Mouse (Mus musculus) monocyte, adult 2 months (primary cell): ENCODE measurements around the gene Lgals9.

Experiments used
- DNase-seq, 2 experiments: peaks; one replicate each; pipeline ENCODE4 v3.0.0; 2022; ENCODE audit warnings: low spot score in 2 of 2, low read depth in 1 of 2

Gene Lgals9

GRCm38 (mm10) chr11:78978176-78979019 lies 6.3 kb downstream of the Lgals9 start:
- no peak for DNase-seq

DNA sequence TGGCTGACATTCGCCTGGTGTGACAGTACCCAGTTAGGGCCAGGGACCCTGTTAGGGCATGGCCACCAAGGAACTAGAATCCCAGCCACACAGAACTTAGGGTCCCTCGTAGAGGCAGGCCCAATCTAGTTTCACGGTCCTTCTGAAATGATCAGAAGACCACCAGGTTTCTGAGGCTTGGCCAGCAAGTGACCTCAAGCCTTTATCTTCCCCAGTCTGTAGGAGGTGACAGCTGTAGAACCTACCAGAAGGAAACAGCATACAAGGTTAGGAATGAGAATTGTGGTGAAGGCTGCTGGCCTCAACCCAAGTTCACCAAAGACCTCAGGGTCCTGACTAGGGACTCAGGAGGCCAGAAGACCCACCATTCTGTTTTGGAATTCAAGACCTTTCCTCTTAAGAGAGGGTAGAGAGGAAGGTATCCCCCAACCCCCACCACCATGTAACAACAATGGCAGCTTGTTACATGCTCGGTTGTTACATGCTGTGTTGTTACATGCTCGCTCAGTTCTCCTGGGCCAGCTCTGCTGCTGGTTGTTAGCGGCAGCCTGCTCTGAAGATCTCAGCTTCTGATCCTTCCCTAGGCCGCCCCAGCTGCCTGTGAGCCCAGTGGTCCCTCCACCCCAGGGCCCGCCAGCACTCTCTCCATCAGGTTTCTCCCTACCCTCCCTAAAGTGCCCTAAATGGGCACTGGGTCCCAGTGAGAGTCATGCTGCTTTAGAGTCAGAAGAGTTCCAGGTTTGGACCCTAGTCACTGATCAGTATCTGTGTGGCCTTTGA lies 7.8 kb downstream of the Lgals9 start:
- no peak for DNase-seq

DNA sequence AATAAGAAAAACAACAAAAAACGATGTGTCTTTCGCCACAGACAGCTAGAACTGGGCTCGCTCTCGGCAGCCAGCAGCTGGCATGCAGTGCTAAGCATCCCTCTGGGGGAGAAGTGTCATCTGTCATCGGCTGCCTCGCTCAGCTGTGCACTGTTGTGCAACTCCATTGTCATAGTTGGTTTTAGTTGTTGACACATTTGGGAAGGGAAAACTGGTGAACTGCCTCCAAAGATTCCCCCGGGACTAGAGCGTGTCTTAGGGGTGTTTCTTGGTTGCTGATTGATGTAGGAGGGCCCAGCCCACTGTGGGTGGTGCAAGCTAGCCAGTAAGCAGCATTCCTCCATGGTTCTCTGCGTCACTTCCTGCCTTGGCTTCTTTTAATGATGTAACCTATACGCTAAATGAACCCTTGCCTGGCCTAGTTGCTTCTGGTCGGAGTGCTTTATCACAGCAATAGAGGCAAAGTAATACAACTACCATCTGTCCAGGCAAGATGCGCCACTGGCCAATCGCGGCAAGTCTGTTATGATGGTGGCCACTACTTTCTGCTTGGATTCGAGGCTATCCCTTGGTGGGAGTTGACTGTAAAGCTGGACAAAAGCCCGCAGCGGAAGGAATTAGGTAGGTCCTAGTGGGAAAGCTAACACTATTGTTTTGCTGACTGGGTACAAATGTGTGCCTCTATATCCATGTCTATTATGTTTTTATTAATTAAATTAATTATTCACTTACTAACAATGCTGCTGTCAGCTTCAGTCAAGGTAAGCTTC lies 11.2 kb downstream of the Lgals9 start:
- DNase-seq: no peak

DNA sequence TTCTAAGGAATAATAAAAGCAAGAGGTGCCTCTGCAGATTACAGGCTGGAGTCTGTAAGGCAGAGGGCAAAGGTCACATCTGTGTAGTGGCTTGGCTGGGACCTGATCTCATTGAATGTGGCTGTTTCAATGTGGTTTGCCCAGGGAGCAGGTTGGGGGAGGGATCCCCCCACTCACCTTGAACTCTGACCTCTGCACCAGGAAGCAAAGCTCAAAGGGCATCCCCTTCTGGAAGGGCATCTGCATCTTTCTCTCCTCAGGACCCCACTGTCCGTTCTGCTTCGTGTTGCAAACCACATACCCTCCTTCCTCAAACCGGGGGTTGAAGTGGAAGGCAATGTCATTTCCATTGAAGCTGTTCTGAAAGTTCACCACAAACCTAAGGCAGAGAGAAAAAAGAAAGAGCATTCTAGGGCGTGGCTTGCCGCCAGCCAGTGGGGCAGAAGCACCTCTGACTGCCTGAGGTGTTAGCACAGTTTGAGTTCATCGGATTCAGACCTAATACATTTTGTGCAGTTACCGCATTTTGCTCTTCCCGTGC lies 11.9 kb downstream of the Lgals9 start:
- no peak for DNase-seq

DNA sequence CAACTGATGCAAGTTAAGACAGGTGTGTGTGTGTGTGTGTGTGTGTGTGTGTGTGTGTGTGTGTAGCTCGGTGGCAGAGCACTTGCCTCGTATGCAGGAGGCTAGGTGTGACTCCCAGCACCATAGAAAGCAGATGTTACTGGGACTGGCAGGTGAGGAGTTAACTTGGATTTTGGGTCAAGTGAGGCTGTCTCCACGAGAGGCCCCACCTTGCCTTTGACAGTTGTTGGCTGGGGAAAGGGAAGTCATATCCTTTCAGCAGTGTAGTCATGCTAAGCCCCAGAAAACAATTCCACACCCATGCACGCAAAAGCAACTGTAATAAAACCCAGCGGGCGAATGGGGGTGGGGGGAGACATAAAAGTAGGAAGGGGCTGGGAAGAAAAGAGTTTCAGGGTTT lies 12.4 kb downstream of the Lgals9 start:
- no peak for DNase-seq

DNA sequence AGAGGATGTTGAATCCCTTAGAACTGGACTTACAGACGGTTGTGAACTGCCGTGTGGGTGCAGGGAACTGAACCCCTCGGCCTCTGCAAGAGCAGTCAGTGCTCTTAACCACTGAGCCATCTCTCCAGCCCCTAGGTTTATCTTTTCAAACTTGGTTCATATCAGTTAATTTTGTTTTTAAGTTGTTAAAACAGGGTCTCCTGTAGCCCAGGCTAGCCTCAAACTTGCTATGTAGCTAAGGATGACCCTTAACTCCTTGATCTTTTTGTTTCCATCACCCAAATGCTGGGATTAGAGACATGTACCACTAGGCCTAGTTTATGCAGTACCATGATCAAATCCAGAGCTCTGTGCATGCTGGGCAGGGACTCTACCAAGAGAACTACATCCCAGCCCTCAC lies 13.0 kb downstream of the Lgals9 start:
- no peak for DNase-seq

GRCm38 (mm10) chr11:78971096-78971495 lies 13.7 kb downstream of the Lgals9 start:
- DNase-seq: no peak

GRCm38 (mm10) chr11:78968121-78968520 lies 16.6 kb downstream of the Lgals9 start:
- DNase-seq: no peak

- no peak for DNase-seq
Observed at GRCm38 (mm10) chr11:78967371-78967770, 17.4 kb downstream of the Lgals9 start.

DNA sequence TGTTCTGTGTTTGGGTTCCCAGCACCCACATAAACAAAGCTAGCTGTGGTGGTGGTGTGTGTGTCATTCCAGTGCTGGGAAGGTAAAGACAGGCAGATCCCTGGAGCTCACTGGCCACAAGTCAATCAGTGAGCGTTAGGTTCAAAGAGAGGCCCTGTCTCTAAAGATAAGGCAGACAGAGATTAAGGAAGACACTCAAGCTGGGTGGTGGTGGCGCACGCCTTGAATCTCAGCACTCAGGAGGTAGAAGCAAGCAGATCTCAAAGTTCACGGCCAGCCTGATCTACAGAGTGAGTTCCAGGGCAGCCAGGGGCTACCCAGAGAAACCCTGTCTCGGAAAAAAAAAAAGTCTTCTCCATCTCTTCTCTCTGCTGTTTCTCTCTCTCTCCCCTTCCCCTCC lies 23.5 kb downstream of the Lgals9 start:
- no peak for DNase-seq

GRCm38 (mm10) chr11:78959841-78960520 lies 24.8 kb downstream of the Lgals9 start:
- no peak for DNase-seq

DNA sequence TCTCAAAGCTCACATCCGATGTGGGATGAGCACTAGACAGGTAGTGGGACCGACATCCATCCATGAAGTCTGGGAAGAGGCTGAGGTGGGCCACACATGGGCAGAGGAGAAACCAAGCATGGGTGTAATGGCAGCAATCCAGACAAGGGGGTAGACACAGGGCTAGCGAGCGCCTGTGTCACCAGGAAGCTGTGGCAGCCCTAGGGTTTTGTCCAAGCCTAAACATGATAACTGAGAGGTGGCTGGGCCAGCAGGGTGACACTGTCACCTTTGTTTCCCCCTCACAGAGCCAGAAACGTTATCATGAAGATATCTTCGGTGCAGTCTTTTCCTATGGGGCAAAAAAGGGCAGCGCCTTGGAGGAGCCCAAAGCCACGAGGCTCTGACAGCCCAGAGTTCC lies 25.4 kb downstream of the Lgals9 start:
- DNase-seq: no peak

GRCm38 (mm10) chr11:78956260-78956659 lies 28.5 kb downstream of the Lgals9 start:
- DNase-seq: peak in 1 of 2 experiments; percentile 45

DNA sequence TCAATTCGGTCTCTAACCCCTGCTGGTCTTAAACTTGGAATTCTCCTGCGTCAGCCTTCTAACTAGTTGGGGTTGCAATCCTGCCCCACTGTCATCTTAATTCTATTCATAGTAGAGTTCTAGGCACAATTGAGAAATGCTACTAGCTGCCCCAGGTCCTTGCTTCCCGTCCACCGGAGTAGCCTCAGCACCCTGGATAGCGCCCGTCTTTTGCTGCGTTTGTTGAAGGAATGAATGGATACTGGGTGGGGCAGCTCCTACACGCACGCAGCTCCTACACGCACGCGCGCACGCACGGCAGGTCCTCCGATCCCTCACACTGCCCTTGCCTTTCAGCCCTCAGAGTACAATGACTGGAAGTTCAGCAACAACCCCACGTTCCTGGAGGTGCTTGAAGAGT lies 32.3 kb downstream of the Lgals9 start:
- DNase-seq: no peak

DNA sequence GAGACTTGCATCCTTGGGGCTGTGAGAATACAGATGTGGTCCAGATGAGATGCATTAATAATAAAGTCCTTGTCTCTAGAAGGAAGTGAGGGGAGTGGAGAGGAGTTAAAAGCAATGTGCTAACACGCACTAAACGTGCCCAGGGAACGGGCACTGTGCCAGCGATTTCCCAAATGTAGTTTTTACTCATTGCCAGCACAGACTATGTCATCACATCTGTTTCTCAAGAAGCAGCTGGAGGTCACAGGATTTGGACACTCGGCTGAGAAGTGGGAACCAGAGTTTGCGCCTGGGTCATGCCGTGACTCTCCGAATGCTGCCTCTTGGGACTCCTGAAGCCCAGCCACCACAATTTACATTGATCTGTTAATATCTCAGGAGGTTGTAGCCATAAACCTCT lies 34.4 kb downstream of the Lgals9 start:
- no peak for DNase-seq

DNA sequence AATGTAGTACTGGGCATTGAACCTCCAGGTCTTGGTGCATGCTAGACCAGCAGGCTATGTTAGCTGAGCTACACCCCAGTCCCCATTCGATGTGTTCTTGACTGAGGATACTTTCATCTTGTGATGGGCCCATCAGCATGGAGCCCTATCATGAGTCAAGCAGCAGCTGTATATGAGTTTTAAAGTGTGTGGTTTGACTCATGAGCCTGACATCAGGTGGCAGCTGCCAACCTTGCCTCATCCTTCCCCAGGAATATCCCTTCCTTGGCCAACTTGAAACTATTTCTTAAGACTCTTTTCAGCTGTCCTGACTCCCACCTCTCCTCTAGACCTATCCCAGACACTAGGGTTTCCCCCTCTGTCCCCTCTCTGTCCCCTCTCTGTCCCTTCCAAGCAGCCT lies 41.7 kb downstream of the Lgals9 start:
- no peak for DNase-seq

DNA sequence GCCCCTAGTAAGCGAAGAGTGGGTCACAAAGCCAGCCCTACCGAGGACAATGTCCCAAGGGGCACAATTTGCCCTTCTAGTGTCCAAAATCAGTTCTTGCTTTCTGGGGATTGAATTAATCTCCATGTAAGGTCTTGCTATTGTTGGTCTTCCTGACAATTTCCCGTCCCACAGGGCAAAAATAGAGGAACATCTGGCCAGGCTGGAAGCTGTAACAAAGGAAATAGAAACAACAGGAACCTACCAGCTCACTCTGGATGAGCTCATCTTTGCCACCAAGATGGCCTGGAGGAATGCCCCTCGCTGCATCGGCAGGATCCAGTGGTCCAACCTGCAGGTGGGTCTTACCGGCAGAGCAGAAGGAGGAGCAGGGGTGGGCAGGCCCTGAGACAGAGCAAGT lies 49.6 kb downstream of the Lgals9 start:
- no peak for DNase-seq

- no peak for DNase-seq
Observed at GRCm38 (mm10) chr11:78934727-78935126, 50.0 kb downstream of the Lgals9 start.

- no peak for DNase-seq
Observed at GRCm38 (mm10) chr11:78934307-78934706, 50.4 kb downstream of the Lgals9 start.

DNA sequence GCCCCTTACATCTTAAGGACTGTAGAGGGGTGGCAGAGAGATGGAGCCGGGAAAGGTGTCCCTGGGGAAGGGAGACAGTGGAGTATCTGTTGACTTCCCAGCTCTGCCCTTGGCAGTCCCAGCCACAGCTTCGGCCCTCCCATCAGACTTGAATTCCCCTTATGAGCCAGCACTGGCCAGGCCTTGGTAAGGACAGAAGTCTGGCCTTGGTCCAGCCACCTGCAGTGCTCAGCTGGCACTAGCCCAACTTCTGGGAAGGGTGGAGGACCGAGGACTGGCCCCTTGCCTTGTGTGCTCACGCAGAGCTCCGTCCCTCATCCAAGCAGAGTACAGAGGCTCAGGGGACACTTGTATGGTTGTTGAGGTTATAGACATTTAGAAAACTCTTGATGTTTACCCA lies 55.4 kb downstream of the Lgals9 start:
- DNase-seq: no peak

DNA sequence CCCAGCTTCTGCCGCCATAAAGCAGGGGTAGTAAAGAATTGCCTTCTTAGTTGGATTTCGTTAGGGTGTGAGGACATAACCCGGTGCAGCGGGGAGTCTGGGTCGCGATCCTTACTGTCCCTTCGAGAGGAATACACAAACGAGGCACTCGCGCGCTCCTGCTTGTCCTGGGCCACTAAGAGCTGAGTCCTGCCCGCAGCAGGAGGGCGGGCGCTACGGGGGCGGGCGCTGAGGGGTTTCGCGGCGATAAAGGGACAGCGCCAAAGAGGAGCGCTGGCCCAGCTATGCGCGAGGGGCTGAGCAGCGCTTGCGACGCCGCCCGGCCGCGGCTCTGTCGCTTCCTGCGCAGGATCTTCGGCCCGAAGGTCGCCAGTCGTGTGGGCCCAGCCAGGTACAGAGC lies 59.8 kb downstream of the Lgals9 start:
- DNase-seq: no peak
